Mouse (Mus musculus): Measurements from ENCODE around the gene Pde7b.

GRCm38 (mm10) chr10:20669467-20669866, 55.4 kb downstream of the Pde7b start:
- TF ChIP-seq POLR2A (IDR thresholded peaks at IDR 0.05; ENCODE audit: low read depth, low read length): no peak
- TF ChIP-seq CTCF (conservative IDR thresholded peaks at IDR 0.05; ENCODE audit: insufficient read depth, insufficient read length, low read depth, low read length): no peak
